Mouse (Mus musculus) cerebral cortex, adult 2 months (tissue): ENCODE measurements around the gene Slco1b2.

Source experiments
- WGBS: fragments of 180-500 bp; shearing (Covaris S2); methylation state at CpG from one replicate; pipeline ENCODE4 v1.1.7; 2018; 5-methylcytosine and 5-hydroxymethylcytosine counted together

Gene Slco1b2

DNA sequence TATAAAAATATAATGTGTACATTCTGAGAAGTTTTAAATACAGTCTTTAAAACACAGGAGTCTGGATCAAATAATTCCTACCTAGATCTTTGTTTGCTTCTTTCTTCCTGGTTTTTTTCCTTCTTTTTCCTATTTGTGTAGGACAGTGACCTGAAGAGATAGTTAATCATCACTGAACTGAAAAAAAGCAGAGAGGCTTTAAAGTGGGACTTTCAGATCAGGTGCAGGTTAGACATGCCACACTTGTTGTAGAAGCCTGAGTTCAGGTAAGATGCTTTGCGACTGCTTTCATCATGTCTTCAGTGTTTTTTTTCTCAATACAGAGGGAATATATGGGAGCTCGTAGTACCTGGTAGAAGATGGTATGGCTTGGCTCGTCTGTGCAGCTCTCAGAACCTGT is at the start of gene Slco1b2:
TSS of gene Slco1b2 (plus strand) at position 228 of the 400 bp plus-strand sequence.
- 93% methylated on average over 3 of the region's 3 CpGs for WGBS

DNA sequence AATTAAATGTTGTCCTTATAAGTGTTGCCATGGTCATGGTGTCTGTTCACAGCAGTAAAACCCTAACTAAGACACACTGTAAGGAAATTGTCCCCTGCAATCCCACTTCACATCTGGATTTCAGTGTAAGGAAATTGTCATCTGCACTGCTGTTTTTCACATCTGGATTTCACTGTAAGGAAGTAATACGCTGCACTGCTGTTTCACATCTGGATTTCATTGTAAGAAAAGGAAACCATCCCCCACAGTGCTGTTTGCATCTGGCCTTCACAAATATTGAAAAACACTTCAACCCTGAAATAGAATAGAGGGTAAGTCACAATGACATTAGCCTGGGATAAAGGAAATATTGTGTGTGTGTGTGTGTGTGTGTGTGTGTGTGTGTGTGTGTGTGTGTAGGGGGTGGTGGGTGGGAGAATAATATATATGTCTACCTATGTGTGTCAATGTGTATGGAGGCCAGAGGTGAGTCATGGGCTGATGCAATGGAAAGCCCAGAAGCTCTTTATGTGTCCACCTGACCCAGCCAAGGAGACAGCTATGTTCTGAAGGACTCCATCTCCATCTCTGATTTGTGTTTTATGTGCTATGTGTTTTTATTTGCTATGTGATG is 44.4 kb upstream of the Slco1b2 start:
- WGBS = 86% methylated on average over 1 of the region's 1 CpGs

DNA sequence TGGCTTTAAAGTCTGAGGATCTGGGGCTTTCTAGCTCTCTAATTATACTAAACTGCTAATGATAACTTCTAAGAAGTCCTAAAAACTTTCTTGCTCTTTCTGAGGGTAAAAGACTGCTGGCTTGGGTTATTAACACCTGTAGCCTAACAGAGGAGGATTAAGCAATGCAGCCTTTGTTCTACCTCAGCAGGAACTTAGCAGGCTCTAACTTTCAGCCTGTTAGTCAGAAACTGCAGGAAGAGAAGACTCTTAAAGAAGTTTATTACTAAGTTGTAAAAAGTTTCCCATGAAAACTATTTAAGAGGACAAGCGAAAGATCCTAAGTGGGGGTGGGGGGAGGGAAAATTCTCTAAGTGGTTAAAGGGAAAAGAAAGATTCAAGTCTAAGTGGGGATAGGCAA is 39.3 kb upstream of the Slco1b2 start:
- WGBS = 69% methylated on average over 1 of the region's 1 CpGs

DNA sequence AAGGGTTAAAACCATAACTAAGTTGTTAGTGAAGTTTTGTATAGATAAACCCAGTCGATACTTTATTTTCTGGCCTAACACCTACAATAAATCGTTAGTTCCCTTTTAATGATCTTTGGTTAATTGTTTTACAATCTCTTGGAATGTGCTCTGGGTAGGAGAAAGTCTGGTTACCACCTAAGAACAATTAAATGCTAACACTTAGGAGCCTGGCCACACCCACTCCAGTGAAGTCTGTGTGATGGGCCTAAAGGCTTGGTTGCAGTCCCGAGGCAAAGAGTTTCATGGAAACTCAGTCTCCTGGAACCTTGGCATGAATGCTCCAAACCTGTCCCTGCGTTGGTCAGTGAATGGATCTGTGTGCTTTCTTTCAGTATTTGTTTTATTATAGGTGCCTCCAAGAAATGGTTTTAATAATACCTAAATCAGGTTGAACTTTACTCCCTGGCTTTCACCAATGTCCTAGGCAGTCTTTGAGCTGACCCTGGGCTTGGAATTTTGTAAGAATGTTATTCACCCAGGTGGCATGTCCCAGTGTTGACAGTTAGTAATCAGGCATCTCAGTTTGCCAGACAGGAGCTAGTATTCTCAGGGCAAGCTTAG is 38.6 kb upstream of the Slco1b2 start:
- 67% methylated on average over 4 of the region's 4 CpGs for WGBS

DNA sequence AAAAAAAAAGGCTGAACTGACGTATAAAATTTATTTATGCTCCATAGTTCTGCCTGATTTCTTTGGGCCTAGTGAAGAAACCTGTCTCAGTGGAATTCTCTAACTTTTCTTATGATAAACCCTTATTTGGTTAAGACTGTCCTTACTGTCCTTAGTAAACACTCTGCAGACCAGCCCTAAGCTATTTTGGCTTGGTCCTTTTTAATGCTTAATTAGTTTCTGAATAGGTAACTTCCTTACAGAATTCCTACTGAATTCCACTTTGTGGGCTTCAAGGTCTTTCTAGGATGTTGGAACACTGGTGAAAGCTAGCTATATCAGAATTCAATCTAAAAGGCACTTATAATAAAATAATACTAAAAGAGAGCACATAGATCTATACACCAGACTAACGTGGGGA is 33.2 kb upstream of the Slco1b2 start:
- WGBS = 87% methylated on average over 2 of the region's 2 CpGs

DNA sequence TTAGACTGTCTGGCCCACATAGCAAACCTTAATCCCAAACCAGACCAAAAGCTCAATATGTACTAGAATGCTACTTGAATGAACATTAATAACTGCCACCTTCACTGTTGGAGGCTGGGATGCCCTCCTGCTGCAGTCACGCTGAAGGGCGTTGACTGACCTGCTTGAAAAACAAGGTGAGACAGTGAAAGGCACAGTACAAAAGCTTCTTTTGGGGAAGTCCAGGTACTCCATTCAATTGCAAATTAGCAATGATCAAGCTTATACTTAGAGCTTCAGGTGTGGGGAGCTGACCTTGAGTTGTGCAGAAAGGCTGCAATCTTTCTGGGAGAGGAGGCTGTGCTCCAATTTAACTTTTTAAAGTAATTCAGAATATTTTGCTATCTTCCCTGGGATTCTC is 32.3 kb upstream of the Slco1b2 start:
- WGBS = 99% methylated on average over 2 of the region's 2 CpGs

DNA sequence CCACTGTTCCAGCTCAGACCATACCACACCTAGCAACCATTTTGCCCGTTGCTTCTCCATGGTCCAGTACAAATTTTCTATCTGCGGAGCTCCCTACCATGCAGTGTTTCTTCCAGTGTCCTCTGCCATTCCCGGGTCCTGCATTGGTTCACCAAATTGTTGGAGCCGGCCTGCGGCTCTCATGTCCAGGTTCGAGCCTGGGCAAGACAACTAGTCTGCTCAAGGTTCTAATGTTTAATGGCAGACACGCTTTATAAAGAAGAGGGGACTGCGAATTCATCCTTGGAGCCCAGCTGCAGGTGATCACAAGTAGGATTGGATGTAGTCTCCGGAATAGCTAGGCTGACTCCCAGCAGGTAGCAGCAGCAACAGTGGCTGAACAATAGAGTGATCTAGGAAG is 28.4 kb upstream of the Slco1b2 start:
- WGBS = 74% methylated on average over 9 of the region's 9 CpGs

DNA sequence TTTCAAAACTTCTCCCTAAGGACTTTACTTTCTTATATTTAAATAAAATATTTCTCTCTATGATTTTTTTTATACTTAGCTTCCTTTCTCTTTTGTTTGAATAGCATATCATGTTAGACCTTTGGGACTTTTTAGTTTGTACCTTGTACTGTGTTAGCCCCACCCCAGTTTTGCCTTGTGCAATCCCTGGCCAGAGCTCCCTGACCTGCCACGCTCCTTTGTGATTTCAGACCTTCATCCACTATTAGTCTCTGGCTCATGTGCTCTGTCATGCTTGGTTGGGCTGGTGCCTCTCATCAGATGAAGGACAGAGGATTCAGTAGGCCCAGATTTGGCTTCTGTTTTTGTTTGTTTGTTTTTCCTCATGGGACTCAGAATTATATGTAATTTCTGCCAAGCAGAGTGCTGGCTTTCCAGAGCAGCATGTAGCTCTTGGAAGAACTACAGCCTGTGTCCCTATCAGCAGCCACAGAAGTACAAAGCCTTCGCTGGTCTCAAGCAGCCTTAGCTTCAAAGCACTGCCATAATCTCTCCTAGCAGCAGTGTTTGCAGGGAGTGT is 18.5 kb upstream of the Slco1b2 start:
- 78% methylated on average over 2 of the region's 2 CpGs for WGBS

DNA sequence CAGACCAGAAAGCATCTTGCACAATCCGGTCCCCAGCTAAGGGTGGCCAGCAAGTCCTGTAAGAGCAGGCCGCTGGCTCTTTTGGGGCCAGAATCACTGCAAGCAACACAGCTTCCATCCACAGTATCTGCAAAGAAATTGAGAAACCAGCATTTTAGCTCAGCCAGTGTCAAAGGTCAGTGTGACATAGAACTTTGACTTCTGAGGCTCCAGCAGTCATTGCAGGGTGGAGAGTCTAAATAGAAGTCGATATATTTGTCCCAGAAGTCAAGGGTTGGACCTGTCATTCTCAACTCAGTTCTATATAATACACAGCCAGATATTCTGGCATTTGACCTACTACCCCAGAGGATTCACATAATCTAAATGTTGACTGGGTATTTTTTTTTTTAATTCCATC is 14.0 kb upstream of the Slco1b2 start:
- 91% methylated on average over 3 of the region's 3 CpGs for WGBS

DNA sequence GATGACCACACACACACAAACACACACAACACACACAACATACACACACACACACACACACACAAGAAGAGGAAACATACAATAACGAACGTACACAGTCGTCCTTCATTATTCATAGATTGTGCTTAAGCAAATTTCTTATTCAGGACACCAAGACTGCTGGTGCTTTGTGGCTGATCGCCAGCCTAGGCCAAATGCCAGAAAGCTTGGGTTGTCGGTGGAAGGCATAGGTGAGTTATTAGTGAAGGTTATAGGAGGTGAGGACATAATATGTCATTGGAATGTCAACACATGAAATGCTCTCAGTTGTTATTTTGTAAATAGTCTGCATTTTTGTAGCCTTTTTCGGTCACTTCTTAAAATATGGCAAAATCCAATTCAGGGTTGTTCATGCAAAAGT is 3.6 kb downstream of the Slco1b2 start:
- WGBS = 54% methylated on average over 6 of the region's 6 CpGs

DNA sequence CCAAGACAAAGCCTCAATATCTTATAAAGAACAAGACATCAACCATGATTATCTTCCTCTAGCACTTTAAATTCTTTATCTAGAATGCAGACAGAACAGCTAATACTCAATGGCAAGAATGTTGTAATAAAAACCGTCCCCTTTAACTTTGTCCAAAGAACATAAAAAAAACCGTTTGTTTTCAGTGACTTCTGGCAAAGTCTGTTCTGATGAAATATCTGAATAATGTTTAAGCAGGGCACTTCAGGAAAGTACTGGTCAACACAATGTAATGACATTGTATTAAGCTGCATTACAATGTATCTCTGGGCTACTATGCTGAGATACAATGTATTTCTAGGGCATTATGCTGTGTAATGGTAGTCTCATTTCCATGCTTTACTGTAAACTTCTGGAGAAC is 5.9 kb downstream of the Slco1b2 start:
- WGBS = 81% methylated on average over 2 of the region's 2 CpGs

DNA sequence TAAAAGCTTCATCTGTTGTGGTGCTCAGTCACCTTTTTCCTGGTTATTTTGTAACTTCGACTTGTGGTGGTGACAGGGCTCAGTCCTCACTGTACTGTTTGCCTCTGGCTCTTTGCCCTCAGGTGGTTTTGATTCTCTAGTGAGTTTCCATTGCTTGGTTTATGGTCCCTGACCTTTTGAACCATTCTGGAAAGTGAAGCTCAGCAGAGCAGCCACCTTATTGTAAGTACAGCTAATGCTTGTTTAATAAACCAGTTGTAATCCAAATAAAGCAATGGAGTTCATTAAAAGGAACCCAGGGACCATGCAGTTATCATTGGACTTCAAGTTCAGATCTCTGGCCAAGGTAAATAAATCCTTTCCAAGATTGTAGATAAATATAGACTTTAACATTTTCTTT is 11.3 kb downstream of the Slco1b2 start:
- WGBS = 83% methylated on average over 1 of the region's 1 CpGs

DNA sequence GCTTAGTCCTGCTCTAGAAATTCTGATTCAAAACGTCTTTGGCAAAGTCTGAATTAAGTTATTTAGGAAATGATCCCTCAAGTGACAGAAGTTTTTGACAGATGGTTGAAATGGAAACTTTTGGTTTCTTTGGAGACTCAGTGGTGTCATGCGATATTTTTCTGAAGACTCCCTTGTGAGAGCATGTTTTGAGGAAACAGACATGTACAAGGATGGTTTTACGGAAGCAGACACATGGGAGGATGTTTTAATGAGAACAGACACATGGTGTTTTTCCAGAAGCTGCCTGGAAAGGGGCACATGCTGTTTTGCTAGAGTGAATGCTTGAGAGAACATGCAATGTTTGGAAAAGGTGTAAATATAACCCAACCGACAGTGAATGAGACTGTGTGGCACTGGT is 57.7 kb downstream of the Slco1b2 start:
- 69% methylated on average over 4 of the region's 4 CpGs for WGBS
